Mouse (Mus musculus) ES-Bruce4 (cell line): ENCODE measurements around the gene Olfr1442. TPM values are rescaled to one million over a fixed set of nuclear protein-coding genes. Genes with fewer than 3 reads are reported as not detected.

Experiments used
- H3K27ac ChIP-seq: 2 replicates; pipeline ENCODE4 v1.5.1; 2012; ENCODE audit warnings: low read length, inconsistent platforms; ENCODE audit not compliant: insufficient read depth
- H3K27me3 ChIP-seq: 2 replicates; pipeline ENCODE4 v1.6.1; 2012; ENCODE audit warnings: mild to moderate bottlenecking, low read length, inconsistent platforms; ENCODE audit not compliant: control insufficient read depth, poor library complexity, insufficient read depth, severe bottlenecking
- H3K36me3 ChIP-seq: 2 replicates; pipeline ENCODE4 v1.6.1; 2012; ENCODE audit warnings: inconsistent platforms, mild to moderate bottlenecking, low read length, moderate library complexity; ENCODE audit not compliant: control insufficient read depth, poor library complexity, insufficient read depth, severe bottlenecking
- H3K4me1 ChIP-seq: one replicate; pipeline ENCODE4 v1.8.1; 2011; ENCODE audit warnings: low read length; ENCODE audit not compliant: control insufficient read depth, insufficient read depth
- H3K4me3 ChIP-seq: 2 replicates; pipeline ENCODE4 v1.5.1; 2011; ENCODE audit warnings: low read depth, mild to moderate bottlenecking, low read length
- H3K9ac ChIP-seq: 2 replicates; pipeline ENCODE4 v1.6.1; 2012; ENCODE audit warnings: low read depth, mild to moderate bottlenecking, inconsistent platforms; ENCODE audit not compliant: poor library complexity, severe bottlenecking
- H3K9me3 ChIP-seq: replicated peaks from 2 replicates; pipeline ENCODE4 v1.6.1; 2012; ENCODE audit warnings: mild to moderate bottlenecking, low read length, inconsistent platforms; ENCODE audit not compliant: control insufficient read depth, poor library complexity, insufficient read depth, severe bottlenecking
- CTCF ChIP-seq: IDR thresholded peaks from one replicate; pipeline ENCODE4 v1.8.1; 2011; ENCODE audit warnings: low read depth, low read length
- EP300 ChIP-seq: IDR thresholded peaks from 2 replicates; pipeline ENCODE4 v1.6.1; 2011; ENCODE audit warnings: low read depth, low read length; ENCODE audit not compliant: insufficient read depth
- POLR2A ChIP-seq: IDR thresholded peaks from one replicate; pipeline ENCODE4 v1.8.1; 2011; ENCODE audit warnings: low read length; ENCODE audit not compliant: insufficient read depth
- polyA plus RNA-seq: library from polyadenylated mRNA; stranded (reverse); fragments of >200 nt; gene quantifications from 2 replicates; pipeline ENCODE4 v1.2.4, GENCODE M21; 2011; ENCODE audit warnings: low read depth; ENCODE audit not compliant: missing spikeins, insufficient read depth, insufficient read length

Gene Olfr1442
- polyA plus RNA-seq, 1 experiment, result not detected

DNA sequence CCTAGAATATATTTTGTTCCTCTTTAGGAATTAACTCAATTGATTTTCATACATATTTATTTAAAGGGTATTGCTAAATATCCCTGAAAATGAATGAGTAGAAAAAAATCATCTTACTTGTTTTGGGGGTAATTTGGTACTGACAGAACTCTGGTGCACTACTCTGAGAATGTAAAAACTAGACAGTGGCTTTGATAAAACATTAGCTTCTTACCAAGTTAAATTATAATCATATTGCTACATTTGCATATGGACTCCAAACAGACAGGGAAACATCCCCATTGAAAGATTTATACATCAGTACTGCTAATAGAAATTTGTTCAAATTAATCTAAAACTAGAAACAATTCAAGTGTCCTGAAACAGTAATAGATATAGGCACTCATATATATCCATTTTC lies 15.0 kb downstream of the Olfr1442 start:
- TF ChIP-seq CTCF (no peak), EP300 (no peak), POLR2A (no peak)
- no peaks in the 10 kb centered on the region for H3K4me1 ChIP-seq
- H3K27me3 ChIP-seq, result no peaks in the 10 kb centered on the region
- H3K9me3 ChIP-seq, result no peaks in the 10 kb centered on the region
- H3K9ac ChIP-seq, result no peak overlapping the region
- no peak overlapping the region for H3K27ac ChIP-seq
- no peaks in the 10 kb centered on the region for H3K36me3 ChIP-seq
- H3K4me3 ChIP-seq, result no peak overlapping the region

DNA sequence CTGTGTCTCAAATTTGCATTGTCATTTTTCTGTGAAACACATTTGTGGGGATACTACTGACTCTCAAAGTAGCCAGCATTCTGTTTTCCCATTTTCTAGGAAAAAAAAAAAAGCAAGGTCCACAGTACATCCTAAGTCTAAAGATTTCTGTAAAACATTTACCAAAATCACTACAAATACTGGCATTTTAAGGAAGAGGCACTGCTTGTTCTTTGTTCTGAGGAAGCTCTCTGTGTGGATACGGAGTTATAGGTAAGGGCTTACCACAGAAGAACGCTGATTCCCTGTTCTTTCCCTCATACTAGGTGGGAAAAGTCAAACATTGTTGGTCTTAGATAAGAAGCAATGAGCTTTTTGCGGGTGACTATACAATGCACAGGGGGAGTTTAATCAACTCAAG lies 25.4 kb downstream of the Olfr1442 start, which contains the start of gene Keg1:
Gene Keg1, plus strand, starts transcription at position 197 of the 400 bp plus-strand sequence.
- H3K36me3 ChIP-seq, result no peaks in the 10 kb centered on the region
- no peak within 1 kb of the TSS for H3K4me3 ChIP-seq
- no peak within 1 kb of the TSS for H3K9ac ChIP-seq
- H3K4me1 ChIP-seq, result no peaks in the 10 kb centered on the region
- H3K27ac ChIP-seq, result no peak within 1 kb of the TSS
- no peaks in the 10 kb centered on the region for H3K9me3 ChIP-seq
- H3K27me3 ChIP-seq, result no peaks in the 10 kb centered on the region
- no peak for TF ChIP-seq EP300
- TF ChIP-seq POLR2A, result no peak
- TF ChIP-seq CTCF, result no peak

DNA sequence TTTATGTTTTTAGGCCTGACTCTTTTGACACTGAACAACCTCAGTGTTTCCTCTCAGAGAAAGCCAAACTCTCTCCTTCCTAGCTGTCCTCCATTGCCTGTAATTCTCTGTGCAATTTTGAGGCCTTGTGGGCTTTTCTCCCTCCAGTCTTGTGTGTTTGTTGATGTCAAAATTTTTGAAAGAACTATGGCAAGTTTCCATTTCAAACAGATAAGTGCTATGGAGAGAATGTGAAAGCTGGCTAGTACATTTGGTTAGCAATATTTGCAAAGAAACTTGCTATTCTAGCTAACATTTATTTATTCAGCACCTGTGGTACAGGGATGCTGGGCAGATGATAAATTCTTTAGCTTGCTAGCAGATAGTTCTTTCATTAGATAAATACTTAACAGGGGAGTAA lies 26.0 kb downstream of the Olfr1442 start:
- Histone ChIP-seq H3K36me3 (no peaks in the 10 kb centered on the region), H3K4me1 (no peaks in the 10 kb centered on the region), H3K27me3 (no peaks in the 10 kb centered on the region), H3K27ac (no peak overlapping the region), H3K4me3 (no peak overlapping the region), H3K9ac (no peak overlapping the region), H3K9me3 (no peaks in the 10 kb centered on the region)
- TF ChIP-seq POLR2A (no peak), CTCF (no peak), EP300 (no peak)

DNA sequence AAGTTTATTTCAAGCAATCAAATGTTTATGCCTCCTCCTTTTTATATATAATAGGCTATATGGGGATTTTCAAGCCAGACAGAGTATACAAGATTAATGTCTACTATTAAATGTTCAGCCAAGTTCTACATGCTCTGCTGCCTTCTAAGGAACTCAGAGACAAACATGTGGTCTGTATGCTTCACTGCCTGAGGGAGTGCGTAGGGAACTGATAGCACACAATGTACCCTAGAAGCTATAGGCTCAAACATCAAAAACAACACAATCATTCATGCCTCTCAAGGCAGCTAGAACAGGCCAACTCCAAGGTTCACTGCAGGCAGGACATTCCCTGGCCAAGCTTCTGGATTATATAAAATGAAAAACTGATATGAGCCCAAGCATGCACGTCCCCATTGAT lies 38.2 kb downstream of the Olfr1442 start:
- TF ChIP-seq EP300, result no peak
- TF ChIP-seq CTCF, result no peak
- TF ChIP-seq POLR2A, result no peak
- Histone ChIP-seq H3K9ac (no peak overlapping the region), H3K4me3 (no peak overlapping the region), H3K36me3 (no peaks in the 10 kb centered on the region), H3K27me3 (no peaks in the 10 kb centered on the region), H3K9me3 (no peaks in the 10 kb centered on the region), H3K27ac (no peak overlapping the region), H3K4me1 (no peaks in the 10 kb centered on the region)

DNA sequence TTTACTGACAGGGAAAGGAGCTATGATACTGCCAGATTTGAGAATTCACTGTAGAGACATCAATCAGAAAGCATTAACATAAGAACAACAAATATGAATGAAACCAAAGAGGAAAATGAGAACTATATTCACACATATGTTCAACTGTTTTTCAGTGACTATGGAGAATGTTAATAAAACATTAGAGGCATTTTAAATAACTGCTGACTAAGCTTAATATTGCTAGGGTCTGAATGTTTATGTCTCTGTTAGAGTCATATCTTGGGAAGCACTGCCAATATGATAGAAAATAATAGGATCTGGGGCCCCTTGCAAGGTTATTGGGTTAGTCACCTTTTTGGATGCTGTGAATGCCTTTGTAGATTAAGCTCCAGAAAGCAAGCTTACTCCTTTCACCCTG lies 38.7 kb downstream of the Olfr1442 start:
- H3K9me3 ChIP-seq, result no peaks in the 10 kb centered on the region
- no peak for TF ChIP-seq POLR2A
- TF ChIP-seq EP300, result no peak
- TF ChIP-seq CTCF, result no peak
- H3K4me1 ChIP-seq, result no peaks in the 10 kb centered on the region
- H3K9ac ChIP-seq, result no peak overlapping the region
- H3K36me3 ChIP-seq, result no peaks in the 10 kb centered on the region
- H3K27me3 ChIP-seq, result no peaks in the 10 kb centered on the region
- H3K4me3 ChIP-seq, result no peak overlapping the region
- no peak overlapping the region for H3K27ac ChIP-seq

DNA sequence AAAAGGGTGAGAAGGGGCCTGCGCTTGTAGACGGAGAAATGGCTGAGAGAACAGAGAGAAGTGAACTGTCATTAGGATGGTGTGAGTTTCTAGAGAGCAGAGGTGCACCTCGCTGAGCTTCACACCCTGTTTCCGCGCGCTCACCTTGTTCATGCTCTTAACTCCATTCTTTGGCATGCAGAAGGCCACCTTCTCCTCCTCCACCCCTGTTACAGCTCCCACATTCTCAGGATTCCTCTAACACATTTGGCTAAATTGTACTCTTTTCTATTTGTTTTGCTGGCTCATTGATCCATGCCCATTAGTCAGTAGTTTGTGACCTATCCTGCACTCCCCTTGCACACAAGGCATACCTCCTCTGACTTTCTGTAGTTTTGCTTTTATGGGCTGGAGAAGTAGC lies 49.0 kb downstream of the Olfr1442 start:
- TF ChIP-seq POLR2A, result no peak
- TF ChIP-seq CTCF, result no peak
- TF ChIP-seq EP300, result no peak
- H3K4me1 ChIP-seq, result no peaks in the 10 kb centered on the region
- no peak overlapping the region for H3K9ac ChIP-seq
- no peak overlapping the region for H3K27ac ChIP-seq
- no peaks in the 10 kb centered on the region for H3K9me3 ChIP-seq
- H3K36me3 ChIP-seq, result no peaks in the 10 kb centered on the region
- no peaks in the 10 kb centered on the region for H3K27me3 ChIP-seq
- no peak overlapping the region for H3K4me3 ChIP-seq
